Mouse (Mus musculus): ENCODE results near the gene Lurap1. TPM values are rescaled to one million over a fixed set of nuclear protein-coding genes. Genes with fewer than 3 reads are reported as not detected.

Gene Lurap1
- total and polyA plus RNA-seq, 2 experiments = 0.12 to 0.18 TPM

GRCm38 (mm10) chr4:116137421-116137996 is 13.6 kb downstream of the Lurap1 start:
- no peak for DNase-seq (ENCODE audit: extremely low read depth, low read depth, low spot score)
- 65% methylated on average over 13 of the region's 13 CpGs for WGBS

GRCm38 (mm10) chr4:116134990-116135389 is 16.1 kb downstream of the Lurap1 start:
- peak; percentile 42 for DNase-seq (ENCODE audit: extremely low read depth, low read depth, low spot score)
- H3K36me3 ChIP-seq (ENCODE audit: control insufficient read depth, insufficient read depth, low read length) = no peaks in the 10 kb centered on the region
- H3K27ac ChIP-seq (replicated peaks; ENCODE audit: insufficient read depth, low read depth, low read length) = no peak overlapping the region
- no peaks in the 10 kb centered on the region for H3K79me2 ChIP-seq (ENCODE audit: control insufficient read depth, insufficient read depth, low read length)
- no peak overlapping the region for H3K9ac ChIP-seq (ENCODE audit: low read depth, low read length)
- H3K4me1 ChIP-seq (ENCODE audit: control insufficient read depth, insufficient read depth, low read length) = no peaks in the 10 kb centered on the region
- H3K27me3 ChIP-seq (ENCODE audit: control insufficient read depth, insufficient read depth, low read length) = no peaks in the 10 kb centered on the region
- TF ChIP-seq POLR2A (IDR thresholded peaks at IDR 0.05; ENCODE audit: extremely low read depth, insufficient read depth, low read length) (no peak), CTCF (IDR thresholded peaks at IDR 0.05; ENCODE audit: low read depth, low read length) (peak; percentile 47)
- no peak overlapping the region for H3K4me3 ChIP-seq (ENCODE audit: insufficient read depth, low read depth, low read length)
- WGBS = 60% methylated on average over 2 of the region's 2 CpGs

More at GRCm38 (mm10) chr4:116137421-116137996, 13.6 kb downstream of the Lurap1 start:
- Histone ChIP-seq H3K9ac (ENCODE audit: low read depth, low read length) (no peak overlapping the region), H3K36me3 (ENCODE audit: control insufficient read depth, insufficient read depth, low read length) (no peaks in the 10 kb centered on the region), H3K79me2 (ENCODE audit: control insufficient read depth, insufficient read depth, low read length) (no peaks in the 10 kb centered on the region), H3K27ac (replicated peaks; ENCODE audit: insufficient read depth, low read depth, low read length) (no peak overlapping the region), H3K4me1 (ENCODE audit: control insufficient read depth, insufficient read depth, low read length) (no peaks in the 10 kb centered on the region), H3K4me3 (ENCODE audit: insufficient read depth, low read depth, low read length) (no peak overlapping the region), H3K27me3 (ENCODE audit: control insufficient read depth, insufficient read depth, low read length) (no peaks in the 10 kb centered on the region)
- TF ChIP-seq CTCF (IDR thresholded peaks at IDR 0.05; ENCODE audit: low read depth, low read length) = no peak
- TF ChIP-seq POLR2A (IDR thresholded peaks at IDR 0.05; ENCODE audit: extremely low read depth, insufficient read depth, low read length) = no peak

- Histone ChIP-seq H3K4me1 (ENCODE audit: control insufficient read depth, insufficient read depth, low read length) (no peaks in the 10 kb centered on the region), H3K9ac (ENCODE audit: low read depth, low read length) (no peak overlapping the region), H3K4me3 (ENCODE audit: insufficient read depth, low read depth, low read length) (no peak overlapping the region), H3K36me3 (ENCODE audit: control insufficient read depth, insufficient read depth, low read length) (no peaks in the 10 kb centered on the region), H3K27ac (replicated peaks; ENCODE audit: insufficient read depth, low read depth, low read length) (no peak overlapping the region), H3K79me2 (ENCODE audit: control insufficient read depth, insufficient read depth, low read length) (no peaks in the 10 kb centered on the region), H3K27me3 (ENCODE audit: control insufficient read depth, insufficient read depth, low read length) (no peaks in the 10 kb centered on the region)
- 84% methylated on average over 4 of the region's 4 CpGs for WGBS
- TF ChIP-seq POLR2A (IDR thresholded peaks at IDR 0.05; ENCODE audit: extremely low read depth, insufficient read depth, low read length) = no peak
- TF ChIP-seq CTCF (IDR thresholded peaks at IDR 0.05; ENCODE audit: low read depth, low read length) = no peak
- DNase-seq (ENCODE audit: extremely low read depth, low read depth, low spot score) = no peak
Measured at GRCm38 (mm10) chr4:116133126-116133525, 18.0 kb downstream of the Lurap1 start.

- H3K27me3 ChIP-seq (ENCODE audit: control insufficient read depth, insufficient read depth, low read length) = no peaks in the 10 kb centered on the region
- no peak overlapping the region for H3K27ac ChIP-seq (replicated peaks; ENCODE audit: insufficient read depth, low read depth, low read length)
- 89% methylated on average over 6 of the region's 6 CpGs for WGBS
- H3K9ac ChIP-seq (ENCODE audit: low read depth, low read length) = no peak overlapping the region
- H3K4me3 ChIP-seq (ENCODE audit: insufficient read depth, low read depth, low read length) = no peak overlapping the region
- DNase-seq (ENCODE audit: extremely low read depth, low read depth, low spot score) = no peak
- no peaks in the 10 kb centered on the region for H3K79me2 ChIP-seq (ENCODE audit: control insufficient read depth, insufficient read depth, low read length)
- 0 out of 2 replicates have a peak, but pooled peaks cover 2% of the 10 kb centered on the region for H3K4me1 ChIP-seq (ENCODE audit: control insufficient read depth, insufficient read depth, low read length)
- TF ChIP-seq CTCF (IDR thresholded peaks at IDR 0.05; ENCODE audit: low read depth, low read length) (no peak), POLR2A (IDR thresholded peaks at IDR 0.05; ENCODE audit: extremely low read depth, insufficient read depth, low read length) (no peak)
- H3K36me3 ChIP-seq (ENCODE audit: control insufficient read depth, insufficient read depth, low read length) = no peaks in the 10 kb centered on the region
Measured at GRCm38 (mm10) chr4:116127956-116128355, 23.2 kb downstream of the Lurap1 start.

GRCm38 (mm10) chr4:116125803-116126386 is 25.2 kb downstream of the Lurap1 start:
- 95% methylated on average over 4 of the region's 4 CpGs for WGBS
- TF ChIP-seq CTCF (IDR thresholded peaks at IDR 0.05; ENCODE audit: low read depth, low read length) = no peak
- no peak for TF ChIP-seq POLR2A (IDR thresholded peaks at IDR 0.05; ENCODE audit: extremely low read depth, insufficient read depth, low read length)
- no peak for DNase-seq (ENCODE audit: extremely low read depth, low read depth, low spot score)
- H3K4me3 ChIP-seq (ENCODE audit: insufficient read depth, low read depth, low read length) = no peak overlapping the region
- H3K27me3 ChIP-seq (ENCODE audit: control insufficient read depth, insufficient read depth, low read length) = no peaks in the 10 kb centered on the region
- H3K36me3 ChIP-seq (ENCODE audit: control insufficient read depth, insufficient read depth, low read length) = no peaks in the 10 kb centered on the region
- no peaks in the 10 kb centered on the region for H3K79me2 ChIP-seq (ENCODE audit: control insufficient read depth, insufficient read depth, low read length)
- no peak overlapping the region for H3K27ac ChIP-seq (replicated peaks; ENCODE audit: insufficient read depth, low read depth, low read length)
- H3K9ac ChIP-seq (ENCODE audit: low read depth, low read length) = no peak overlapping the region
- H3K4me1 ChIP-seq (ENCODE audit: control insufficient read depth, insufficient read depth, low read length) = 0 out of 2 replicates have a peak, but pooled peaks cover 2% of the 10 kb centered on the region

All from liver, adult 2 months (tissue).